Mouse (Mus musculus): ENCODE measurements at regions not wholly inside any gene's neighbourhood (a gene's known extent, or its start where the extent isn't known, plus 50 kb on each side); places are given as distances from the start of the nearest gene placed in this dataset.

DNA sequence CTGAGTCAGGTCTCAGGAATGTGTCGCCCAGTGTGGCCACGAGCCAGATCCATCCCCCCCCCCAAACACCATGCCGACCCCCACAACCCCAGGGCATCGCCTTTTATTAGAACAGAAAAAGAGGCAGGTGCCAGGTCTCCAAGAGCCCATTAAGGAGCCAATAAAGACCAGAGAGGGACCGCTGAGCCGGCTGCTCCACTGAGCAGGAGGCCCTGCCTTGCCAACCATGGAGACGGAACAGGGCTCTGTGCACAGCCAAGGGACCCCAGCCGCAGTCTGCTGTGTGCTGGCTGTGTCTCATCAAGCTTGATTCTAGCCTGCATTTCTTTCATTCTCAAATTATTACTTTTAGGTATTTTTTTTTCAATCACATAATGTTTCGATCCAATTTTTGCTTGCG is 86.7 kb upstream of the Wnt4 start:
- TF ChIP-seq GATA1 (IDR thresholded peaks at IDR 0.05; ENCODE audit: low read length) (no peak), TAL1 (IDR thresholded peaks at IDR 0.05; ENCODE audit: low read length) (no peak)
- no peaks in the 10 kb centered on the region for H3K36me3 ChIP-seq (ENCODE audit: control insufficient read depth)
- no peaks in the 10 kb centered on the region for H3K9me3 ChIP-seq (ENCODE audit: control insufficient read depth, low read length)
- no peaks in the 10 kb centered on the region for H3K27me3 ChIP-seq (ENCODE audit: control insufficient read depth)
- H3K4me1 ChIP-seq (ENCODE audit: control insufficient read depth): no peaks in the 10 kb centered on the region
- no peak overlapping the region for H3K4me3 ChIP-seq (replicated peaks)

DNA sequence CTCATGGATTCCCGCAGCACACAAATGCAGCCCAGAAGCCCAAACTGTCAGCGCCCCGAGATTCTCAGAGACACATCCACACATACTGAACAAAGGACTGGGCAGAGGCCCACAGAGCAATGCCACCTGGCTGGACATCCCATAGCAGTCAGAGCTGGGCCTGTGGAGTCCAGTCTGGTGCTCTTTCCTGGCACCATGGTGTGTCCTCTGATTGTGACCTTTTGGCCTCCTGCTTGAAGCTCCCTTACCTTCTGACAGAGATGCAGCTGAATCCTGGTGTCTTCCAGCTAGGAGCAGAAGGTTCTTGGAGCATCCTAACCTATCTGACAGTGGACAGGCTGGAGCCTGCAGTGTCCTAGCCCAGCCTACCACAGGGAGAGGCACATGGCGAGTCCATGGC is 87.5 kb upstream of the Wnt4 start:
- TF ChIP-seq TAL1 (IDR thresholded peaks at IDR 0.05; ENCODE audit: low read length) (no peak), GATA1 (IDR thresholded peaks at IDR 0.05; ENCODE audit: low read length) (no peak)

DNA sequence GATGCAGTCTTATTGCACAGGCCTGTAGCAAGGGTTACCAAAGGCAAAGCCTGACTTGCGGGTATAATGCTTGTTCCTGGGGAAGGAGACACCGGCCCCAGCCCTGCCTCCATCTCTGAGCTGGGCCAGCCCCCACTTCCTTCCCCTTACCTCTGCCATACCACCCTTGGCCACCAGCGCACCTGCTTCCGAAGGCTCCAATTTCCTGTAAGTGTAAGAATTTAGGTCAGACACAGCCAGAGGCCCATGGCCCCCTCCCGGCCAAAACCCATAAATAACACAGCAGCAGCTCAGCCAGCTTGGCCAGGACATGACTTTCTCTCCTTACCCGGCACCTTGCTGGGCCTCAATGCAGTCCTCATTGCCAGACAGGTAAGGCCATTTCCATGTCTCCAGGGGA is 88.2 kb upstream of the Wnt4 start:
- no peak overlapping the region for H3K4me3 ChIP-seq (replicated peaks)
- H3K4me1 ChIP-seq (ENCODE audit: control insufficient read depth): no peaks in the 10 kb centered on the region
- no peaks in the 10 kb centered on the region for H3K9me3 ChIP-seq (ENCODE audit: control insufficient read depth, low read length)
- no peaks in the 10 kb centered on the region for H3K36me3 ChIP-seq (ENCODE audit: control insufficient read depth)
- no peak for TF ChIP-seq TAL1 (IDR thresholded peaks at IDR 0.05; ENCODE audit: low read length)
- TF ChIP-seq GATA1 (IDR thresholded peaks at IDR 0.05; ENCODE audit: low read length): no peak
- no peaks in the 10 kb centered on the region for H3K27me3 ChIP-seq (ENCODE audit: control insufficient read depth)

More for the DNA sequence above, 87.5 kb upstream of the Wnt4 start:
- H3K4me1 ChIP-seq (ENCODE audit: control insufficient read depth): no peaks in the 10 kb centered on the region
- H3K9me3 ChIP-seq (ENCODE audit: control insufficient read depth, low read length): no peaks in the 10 kb centered on the region
- no peaks in the 10 kb centered on the region for H3K27me3 ChIP-seq (ENCODE audit: control insufficient read depth)
- H3K4me3 ChIP-seq (replicated peaks): no peak overlapping the region
- H3K36me3 ChIP-seq (ENCODE audit: control insufficient read depth): no peaks in the 10 kb centered on the region

DNA sequence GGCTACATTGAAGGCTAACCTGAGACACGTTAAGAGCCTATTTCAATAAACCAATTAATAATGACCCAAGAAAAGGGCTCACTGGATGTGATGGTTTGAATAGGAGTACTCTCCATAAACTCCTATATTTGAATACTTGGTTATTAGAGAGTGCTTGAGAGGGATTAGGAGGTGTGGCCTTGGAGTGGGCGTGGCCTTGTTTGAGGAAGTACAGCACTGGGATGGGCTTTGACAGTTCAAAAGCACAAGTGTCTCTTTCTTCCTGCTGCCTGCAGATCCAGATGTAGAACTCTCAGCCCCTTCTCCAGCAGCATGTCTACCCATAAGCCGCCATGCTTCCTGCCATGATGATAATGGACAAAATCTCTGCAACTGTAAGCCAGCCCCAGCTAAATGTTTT is 89.7 kb upstream of the Wnt4 start:
- Histone ChIP-seq H3K4me3 (replicated peaks) (no peak overlapping the region), H3K36me3 (ENCODE audit: control insufficient read depth) (no peaks in the 10 kb centered on the region), H3K4me1 (ENCODE audit: control insufficient read depth) (no peaks in the 10 kb centered on the region), H3K9me3 (ENCODE audit: control insufficient read depth, low read length) (no peaks in the 10 kb centered on the region), H3K27me3 (ENCODE audit: control insufficient read depth) (no peaks in the 10 kb centered on the region)
- TF ChIP-seq TAL1 (IDR thresholded peaks at IDR 0.05; ENCODE audit: low read length) (no peak), GATA1 (IDR thresholded peaks at IDR 0.05; ENCODE audit: low read length) (no peak)

DNA sequence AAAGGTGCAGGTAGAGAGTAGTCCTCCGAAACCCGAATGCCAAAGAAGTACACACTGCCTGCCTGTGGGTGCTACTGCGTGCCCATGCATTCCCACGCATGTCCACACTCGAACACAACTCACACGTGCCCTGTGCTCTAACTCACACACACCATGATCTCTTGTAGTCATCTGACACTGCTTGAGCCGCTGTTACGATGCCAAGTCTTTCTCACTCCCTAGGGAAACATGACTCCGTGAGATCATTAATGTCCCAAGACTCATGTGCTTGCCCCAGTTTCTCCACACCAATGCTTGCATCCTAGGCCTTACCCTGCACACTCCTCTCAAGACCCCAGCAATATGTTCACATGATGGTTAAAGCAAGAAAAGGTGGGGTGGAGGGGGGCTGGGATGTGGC is 90.2 kb upstream of the Wnt4 start:
- no peak for TF ChIP-seq GATA1 (IDR thresholded peaks at IDR 0.05; ENCODE audit: low read length)
- TF ChIP-seq TAL1 (IDR thresholded peaks at IDR 0.05; ENCODE audit: low read length): no peak

DNA sequence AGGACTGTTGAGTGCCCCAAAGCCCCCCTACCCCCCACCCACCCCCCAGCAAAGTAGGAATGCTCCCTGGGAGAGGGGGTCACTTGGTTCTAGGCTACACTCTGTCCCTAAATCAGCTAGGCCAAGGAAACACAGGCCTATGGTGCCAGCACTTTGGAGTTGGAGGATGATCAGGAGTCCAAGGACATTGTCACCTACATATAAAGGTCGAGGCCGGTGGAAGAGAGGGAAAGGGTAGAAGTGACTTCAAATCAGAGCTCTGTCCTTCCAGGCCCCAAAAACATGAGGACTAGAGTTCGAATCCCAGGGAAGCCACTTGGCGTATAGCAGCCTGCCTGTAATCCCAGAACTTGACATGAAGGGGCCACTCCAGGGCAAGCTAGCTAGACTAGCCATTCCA is 92.3 kb upstream of the Wnt4 start:
- H3K9me3 ChIP-seq (ENCODE audit: control insufficient read depth, low read length): no peaks in the 10 kb centered on the region
- H3K4me1 ChIP-seq (ENCODE audit: control insufficient read depth): peaks cover 5% of the 10 kb centered on the region
- no peaks in the 10 kb centered on the region for H3K36me3 ChIP-seq (ENCODE audit: control insufficient read depth)
- H3K4me3 ChIP-seq (replicated peaks): no peak overlapping the region
- TF ChIP-seq TAL1 (IDR thresholded peaks at IDR 0.05; ENCODE audit: low read length) (no peak), GATA1 (IDR thresholded peaks at IDR 0.05; ENCODE audit: low read length) (no peak)
- no peaks in the 10 kb centered on the region for H3K27me3 ChIP-seq (ENCODE audit: control insufficient read depth)

More for the DNA sequence above, 90.2 kb upstream of the Wnt4 start:
- Histone ChIP-seq H3K4me3 (replicated peaks) (no peak overlapping the region), H3K27me3 (ENCODE audit: control insufficient read depth) (no peaks in the 10 kb centered on the region), H3K4me1 (ENCODE audit: control insufficient read depth) (no peaks in the 10 kb centered on the region), H3K9me3 (ENCODE audit: control insufficient read depth, low read length) (no peaks in the 10 kb centered on the region), H3K36me3 (ENCODE audit: control insufficient read depth) (no peaks in the 10 kb centered on the region)

DNA sequence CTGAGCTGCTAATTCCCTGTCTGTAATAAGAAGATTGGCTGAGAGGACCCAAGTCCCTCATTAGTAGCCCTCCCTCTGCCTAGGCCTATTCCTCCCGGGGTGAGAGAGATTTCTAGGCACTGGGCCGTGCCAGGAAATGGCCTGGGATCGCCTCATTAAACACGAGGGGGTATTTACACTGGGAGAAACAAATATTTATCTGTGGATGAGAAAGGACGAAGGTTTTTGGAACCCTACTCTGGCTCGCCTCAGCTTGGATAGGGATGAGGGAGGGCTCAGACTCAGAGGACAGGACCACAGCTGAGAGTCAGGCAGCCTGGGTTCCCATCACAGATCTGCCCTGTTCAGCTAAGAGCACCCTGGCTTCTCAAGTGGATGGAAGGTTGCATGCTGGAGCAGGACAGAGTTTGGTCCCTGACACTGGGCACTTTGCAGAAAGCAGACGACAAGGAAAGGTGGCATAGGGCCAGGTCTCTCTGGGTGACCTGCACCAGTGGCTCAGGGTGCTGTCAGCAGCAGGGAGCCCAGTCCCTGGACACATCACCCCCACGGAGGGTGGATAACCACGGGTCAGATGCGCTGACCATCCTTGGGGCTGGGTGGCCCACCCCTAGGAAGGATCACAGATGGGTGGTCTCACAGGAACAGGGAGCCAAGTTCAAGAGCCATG is 94.0 kb upstream of the Wnt4 start:
- H3K27me3 ChIP-seq (ENCODE audit: control insufficient read depth): no peaks in the 10 kb centered on the region
- H3K9me3 ChIP-seq (ENCODE audit: control insufficient read depth, low read length): no peaks in the 10 kb centered on the region

DNA sequence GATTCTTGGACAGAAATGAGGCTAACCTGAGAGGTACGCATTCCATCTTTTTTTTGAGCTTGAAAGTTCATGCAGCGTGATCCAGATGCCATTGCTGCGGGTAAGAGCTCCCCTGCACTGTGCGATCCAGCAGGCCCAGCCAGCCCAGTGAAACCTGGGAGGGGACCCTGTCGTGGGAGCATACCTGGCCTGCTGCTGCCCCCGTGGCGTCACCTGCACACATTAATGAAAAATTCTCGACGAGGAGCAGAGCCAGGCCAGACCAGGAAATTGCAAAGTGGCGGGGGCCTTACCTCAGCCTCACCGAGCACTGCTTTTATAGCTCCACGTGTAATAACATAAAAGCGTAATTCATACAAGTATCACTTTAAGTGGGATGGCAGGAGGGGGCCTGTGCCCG is 94.7 kb upstream of the Wnt4 start:
- no peak for TF ChIP-seq GATA1 (IDR thresholded peaks at IDR 0.05; ENCODE audit: low read length)
- TF ChIP-seq TAL1 (IDR thresholded peaks at IDR 0.05; ENCODE audit: low read length): no peak
- H3K36me3 ChIP-seq (ENCODE audit: control insufficient read depth): no peaks in the 10 kb centered on the region
- H3K9me3 ChIP-seq (ENCODE audit: control insufficient read depth, low read length): no peaks in the 10 kb centered on the region
- no peaks in the 10 kb centered on the region for H3K27me3 ChIP-seq (ENCODE audit: control insufficient read depth)
- peaks cover 10% of the 10 kb centered on the region for H3K4me1 ChIP-seq (ENCODE audit: control insufficient read depth)
- no peak overlapping the region for H3K4me3 ChIP-seq (replicated peaks)

More for the DNA sequence above, 94.0 kb upstream of the Wnt4 start:
- peaks cover 10% of the 10 kb centered on the region for H3K4me1 ChIP-seq (ENCODE audit: control insufficient read depth)
- no peaks in the 10 kb centered on the region for H3K36me3 ChIP-seq (ENCODE audit: control insufficient read depth)
- no peak for TF ChIP-seq TAL1 (IDR thresholded peaks at IDR 0.05; ENCODE audit: low read length)
- no peak for TF ChIP-seq GATA1 (IDR thresholded peaks at IDR 0.05; ENCODE audit: low read length)
- H3K4me3 ChIP-seq (replicated peaks): no peak overlapping the region

DNA sequence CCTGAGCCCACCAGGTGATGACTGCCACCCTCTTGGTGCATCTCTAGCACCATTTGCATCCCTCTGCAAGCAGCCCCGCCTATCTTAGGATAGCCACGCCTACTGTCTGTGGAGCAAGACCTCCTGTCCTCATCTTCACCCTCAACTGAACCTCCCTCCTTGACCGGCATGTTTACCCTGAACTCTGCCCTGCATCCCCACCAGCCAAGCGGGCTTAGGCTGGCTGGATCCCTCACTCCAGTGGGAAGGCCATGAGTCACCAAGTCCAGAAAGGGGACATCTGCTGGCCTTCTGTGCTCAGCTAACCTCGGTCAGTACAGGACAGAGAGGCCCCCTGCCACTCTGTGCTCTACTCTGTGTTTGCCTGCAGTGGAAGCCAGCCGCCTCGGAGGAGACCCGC is 96.0 kb upstream of the Wnt4 start:
- TF ChIP-seq TAL1 (IDR thresholded peaks at IDR 0.05; ENCODE audit: low read length) (no peak), GATA1 (IDR thresholded peaks at IDR 0.05; ENCODE audit: low read length) (no peak)
- Histone ChIP-seq H3K4me1 (ENCODE audit: control insufficient read depth) (peaks cover 10% of the 10 kb centered on the region), H3K27me3 (ENCODE audit: control insufficient read depth) (no peaks in the 10 kb centered on the region), H3K36me3 (ENCODE audit: control insufficient read depth) (no peaks in the 10 kb centered on the region), H3K9me3 (ENCODE audit: control insufficient read depth, low read length) (no peaks in the 10 kb centered on the region), H3K4me3 (replicated peaks) (no peak overlapping the region)

DNA sequence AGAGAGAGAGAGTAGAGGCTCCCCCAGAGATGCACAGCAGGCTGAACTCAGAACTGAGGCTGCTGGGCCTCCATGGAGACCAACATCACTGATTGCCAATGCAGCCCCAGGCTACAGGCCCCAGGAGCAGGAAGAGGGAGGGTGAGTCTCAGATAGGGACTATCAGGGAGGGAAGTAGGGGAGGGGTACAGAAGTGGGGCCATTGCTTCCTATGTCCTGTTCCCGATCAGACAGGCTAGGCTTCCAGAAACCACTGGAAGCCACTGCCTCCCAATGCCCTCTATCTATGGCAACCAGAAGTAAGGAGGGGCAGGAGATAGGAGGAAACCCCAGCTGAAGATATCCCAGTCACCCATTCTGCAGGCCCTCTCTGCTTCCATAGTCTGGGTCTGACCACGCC is 97.2 kb upstream of the Wnt4 start:
- H3K36me3 ChIP-seq (ENCODE audit: control insufficient read depth): no peaks in the 10 kb centered on the region
- H3K4me3 ChIP-seq (replicated peaks): no peak overlapping the region
- H3K27me3 ChIP-seq (ENCODE audit: control insufficient read depth): no peaks in the 10 kb centered on the region
- H3K4me1 ChIP-seq (ENCODE audit: control insufficient read depth): peaks cover 10% of the 10 kb centered on the region
- TF ChIP-seq GATA1 (IDR thresholded peaks at IDR 0.05; ENCODE audit: low read length): no peak
- TF ChIP-seq TAL1 (IDR thresholded peaks at IDR 0.05; ENCODE audit: low read length): no peak
- H3K9me3 ChIP-seq (ENCODE audit: control insufficient read depth, low read length): no peaks in the 10 kb centered on the region

All from erythroblast, embryonic 14.5 days (primary cell).